Mouse (Mus musculus): ENCODE results near the gene Serpinf1. TPM values are rescaled to one million over a fixed set of nuclear protein-coding genes. Genes with fewer than 3 reads are reported as not detected.

The Serpinf1 gene
- polyA plus RNA-seq (2014; fragmentation: Nextera tagmentation; extraction: Ambion mirVana), result 174 and 194 TPM in 2 replicates

GRCm38 (mm10) chr11:75422013-75422792 is at the start of gene Serpinf1:
TSS of gene Serpinf1 (minus strand) at chr11:75422701.
- Histone ChIP-seq H3K4me3 (ENCODE audit: low read depth, low read length) (peak within 1 kb of the TSS; percentile 50), H3K4me2 (ENCODE audit: low read depth, severe bottlenecking) (peak within 1 kb of the TSS; percentile 78), H3K4me1 (ENCODE audit: control insufficient read depth, insufficient read depth, low read length) (peaks cover 13% of the 10 kb centered on the region), H3K9ac (ENCODE audit: low read length) (peak within 1 kb of the TSS; percentile 61), H3K9me3 (ENCODE audit: control insufficient read depth, low read length) (no peaks in the 10 kb centered on the region), H3K27ac (replicated peaks; ENCODE audit: low read depth, low read length) (peak within 1 kb of the TSS; percentile 10), H3K36me3 (ENCODE audit: control insufficient read depth, insufficient read depth, low read length) (no peaks in the 10 kb centered on the region), H3K27me3 (ENCODE audit: control insufficient read depth, insufficient read depth, low read length) (no peaks in the 10 kb centered on the region)
- ATAC-seq (ENCODE audit: insufficient number of reproducible peaks, low FRiP score, low TSS enrichment, low read depth) (peak; percentile 62; the same call in 1 of the 2 replicates), DNase-seq (ENCODE audit: low spot score) (peak; percentile 63)
- 22% methylated on average over 10 of the region's 10 CpGs for WGBS

GRCm38 (mm10) chr11:75470675-75471074 is 48.2 kb upstream of the Serpinf1 start:
- no peak overlapping the region for H3K9ac ChIP-seq (ENCODE audit: low read length)
- H3K9me3 ChIP-seq (ENCODE audit: control insufficient read depth, low read length), result no peaks in the 10 kb centered on the region
- no peak overlapping the region for H3K4me2 ChIP-seq (ENCODE audit: low read depth, severe bottlenecking)
- 87% methylated on average over 3 of the region's 3 CpGs for WGBS
- H3K36me3 ChIP-seq (ENCODE audit: control insufficient read depth, insufficient read depth, low read length), result peaks cover 3% of the 10 kb centered on the region; the same call in 1 of the 2 replicates
- ATAC-seq (ENCODE audit: insufficient number of reproducible peaks, low FRiP score, low TSS enrichment, low read depth) (no peak), DNase-seq (ENCODE audit: low spot score) (no peak)
- no peaks in the 10 kb centered on the region for H3K27me3 ChIP-seq (ENCODE audit: control insufficient read depth, insufficient read depth, low read length)
- H3K4me3 ChIP-seq (ENCODE audit: low read depth, low read length), result no peak overlapping the region
- no peak overlapping the region for H3K27ac ChIP-seq (replicated peaks; ENCODE audit: low read depth, low read length)
- H3K4me1 ChIP-seq (ENCODE audit: control insufficient read depth, insufficient read depth, low read length), result no peaks in the 10 kb centered on the region

- ATAC-seq (ENCODE audit: insufficient number of reproducible peaks, low FRiP score, low TSS enrichment, low read depth) (no peak), DNase-seq (ENCODE audit: low spot score) (no peak)
- Histone ChIP-seq H3K27me3 (ENCODE audit: control insufficient read depth, insufficient read depth, low read length) (no peaks in the 10 kb centered on the region), H3K27ac (replicated peaks; ENCODE audit: low read depth, low read length) (no peak overlapping the region), H3K4me3 (ENCODE audit: low read depth, low read length) (no peak overlapping the region), H3K36me3 (ENCODE audit: control insufficient read depth, insufficient read depth, low read length) (peaks cover 3% of the 10 kb centered on the region; the same call in 1 of the 2 replicates), H3K9ac (ENCODE audit: low read length) (no peak overlapping the region), H3K4me1 (ENCODE audit: control insufficient read depth, insufficient read depth, low read length) (no peaks in the 10 kb centered on the region), H3K4me2 (ENCODE audit: low read depth, severe bottlenecking) (no peak overlapping the region), H3K9me3 (ENCODE audit: control insufficient read depth, low read length) (no peaks in the 10 kb centered on the region)
- WGBS, result 92% methylated on average over 4 of the region's 4 CpGs
These were observed 46.8 kb upstream of the Serpinf1 start for GRCm38 (mm10) chr11:75469261-75469660.

GRCm38 (mm10) chr11:75468410-75468809 is 45.9 kb upstream of the Serpinf1 start:
- Histone ChIP-seq H3K4me2 (ENCODE audit: low read depth, severe bottlenecking) (peak overlapping the region; percentile 62), H3K27ac (replicated peaks; ENCODE audit: low read depth, low read length) (no peak overlapping the region; the same call in 1 of the 2 replicates), H3K9me3 (ENCODE audit: control insufficient read depth, low read length) (no peaks in the 10 kb centered on the region), H3K4me1 (ENCODE audit: control insufficient read depth, insufficient read depth, low read length) (peaks cover 4% of the 10 kb centered on the region), H3K9ac (ENCODE audit: low read length) (peak overlapping the region; percentile 61), H3K36me3 (ENCODE audit: control insufficient read depth, insufficient read depth, low read length) (peaks cover 3% of the 10 kb centered on the region; the same call in 1 of the 2 replicates), H3K27me3 (ENCODE audit: control insufficient read depth, insufficient read depth, low read length) (no peaks in the 10 kb centered on the region), H3K4me3 (ENCODE audit: low read depth, low read length) (peak overlapping the region; percentile 36)
- no peak for ATAC-seq (ENCODE audit: insufficient number of reproducible peaks, low FRiP score, low TSS enrichment, low read depth)
- DNase-seq (ENCODE audit: low spot score), result no peak
- WGBS, result 68% methylated on average over 7 of the region's 7 CpGs

GRCm38 (mm10) chr11:75467512-75468215 is 45.2 kb upstream of the Serpinf1 start:
- Histone ChIP-seq H3K27ac (replicated peaks; ENCODE audit: low read depth, low read length) (no peak overlapping the region; the same call in 1 of the 2 replicates), H3K4me1 (ENCODE audit: control insufficient read depth, insufficient read depth, low read length) (peaks cover 11% of the 10 kb centered on the region), H3K9ac (ENCODE audit: low read length) (peak overlapping the region; percentile 61), H3K4me3 (ENCODE audit: low read depth, low read length) (peak overlapping the region; percentile 36), H3K4me2 (ENCODE audit: low read depth, severe bottlenecking) (peak overlapping the region; percentile 62), H3K36me3 (ENCODE audit: control insufficient read depth, insufficient read depth, low read length) (peaks cover 3% of the 10 kb centered on the region; the same call in 1 of the 2 replicates), H3K27me3 (ENCODE audit: control insufficient read depth, insufficient read depth, low read length) (no peaks in the 10 kb centered on the region), H3K9me3 (ENCODE audit: control insufficient read depth, low read length) (no peaks in the 10 kb centered on the region)
- ATAC-seq (ENCODE audit: insufficient number of reproducible peaks, low FRiP score, low TSS enrichment, low read depth) (no peak), DNase-seq (ENCODE audit: low spot score) (peak; percentile 60)
- WGBS, result 16% methylated on average over 19 of the region's 19 CpGs

DNA sequence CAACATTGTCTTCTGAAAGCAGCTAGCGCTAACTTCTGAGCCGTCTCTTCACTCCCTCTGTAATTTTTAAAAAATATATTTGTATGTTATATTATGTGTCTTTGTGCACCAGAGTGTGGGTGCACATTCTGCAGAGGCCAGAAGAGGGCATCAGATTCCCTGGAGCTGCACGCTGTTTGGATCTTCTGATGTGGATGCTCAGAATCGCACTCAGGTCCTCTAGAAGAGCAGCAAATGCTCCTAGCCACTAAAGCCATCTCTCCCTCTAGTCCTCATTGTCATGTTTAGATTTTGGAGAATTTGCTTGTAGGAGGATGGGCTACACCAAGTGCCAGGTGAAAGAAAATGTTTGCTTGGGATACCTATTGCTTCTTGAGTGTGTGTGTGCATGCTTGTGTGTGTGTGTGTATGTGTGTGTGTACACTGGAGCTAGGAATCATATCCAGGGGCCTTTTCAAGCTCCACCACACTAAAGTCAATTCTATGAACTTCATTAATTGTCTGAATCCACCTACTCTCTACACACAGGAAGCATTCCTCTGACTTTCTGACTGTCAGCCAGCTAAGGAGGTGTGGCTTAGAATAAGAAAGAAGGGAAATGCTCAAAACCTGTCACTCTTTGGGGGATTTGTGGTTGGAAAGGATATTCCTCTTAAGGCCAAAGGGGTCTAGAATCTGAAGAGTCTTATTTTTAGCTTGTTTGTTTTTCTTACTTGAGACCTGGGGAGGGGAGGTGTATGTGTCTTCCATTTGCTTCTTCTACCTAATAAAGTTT is 44.4 kb upstream of the Serpinf1 start:
- no peak for ATAC-seq (ENCODE audit: insufficient number of reproducible peaks, low FRiP score, low TSS enrichment, low read depth)
- WGBS, result 97% methylated on average over 4 of the region's 4 CpGs
- H3K4me2 ChIP-seq (ENCODE audit: low read depth, severe bottlenecking), result no peak overlapping the region
- H3K4me1 ChIP-seq (ENCODE audit: control insufficient read depth, insufficient read depth, low read length), result peaks cover 19% of the 10 kb centered on the region
- no peaks in the 10 kb centered on the region for H3K27me3 ChIP-seq (ENCODE audit: control insufficient read depth, insufficient read depth, low read length)
- peaks cover 3% of the 10 kb centered on the region; the same call in 1 of the 2 replicates for H3K36me3 ChIP-seq (ENCODE audit: control insufficient read depth, insufficient read depth, low read length)
- DNase-seq (ENCODE audit: low spot score), result peak; percentile 38
- H3K9me3 ChIP-seq (ENCODE audit: control insufficient read depth, low read length), result no peaks in the 10 kb centered on the region
- H3K4me3 ChIP-seq (ENCODE audit: low read depth, low read length), result no peak overlapping the region
- H3K27ac ChIP-seq (replicated peaks; ENCODE audit: low read depth, low read length), result no peak overlapping the region
- no peak overlapping the region for H3K9ac ChIP-seq (ENCODE audit: low read length)

DNA sequence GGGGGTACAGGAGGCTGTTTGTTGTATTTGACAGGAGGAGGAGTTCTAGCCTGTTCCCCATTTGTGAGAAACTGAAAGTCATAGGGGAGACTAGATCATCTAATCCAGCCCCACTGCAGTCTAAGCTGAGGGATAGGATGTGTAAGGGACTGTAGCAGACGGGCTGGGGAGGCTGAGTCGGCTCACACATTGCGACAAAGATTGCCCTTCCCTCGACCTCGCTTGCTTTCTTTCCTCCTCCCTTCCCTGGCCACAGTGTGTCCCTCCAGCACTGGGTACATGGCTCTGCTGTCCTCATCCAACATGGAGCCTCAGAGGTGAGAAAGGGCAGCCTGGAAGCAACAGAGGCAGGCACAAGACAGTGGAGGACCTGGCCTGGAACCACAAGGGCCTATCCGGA is 42.5 kb upstream of the Serpinf1 start:
- ATAC-seq (ENCODE audit: insufficient number of reproducible peaks, low FRiP score, low TSS enrichment, low read depth) (no peak), DNase-seq (ENCODE audit: low spot score) (no peak)
- H3K4me3 ChIP-seq (ENCODE audit: low read depth, low read length), result no peak overlapping the region
- peaks cover 24% of the 10 kb centered on the region for H3K4me1 ChIP-seq (ENCODE audit: control insufficient read depth, insufficient read depth, low read length)
- no peak overlapping the region for H3K27ac ChIP-seq (replicated peaks; ENCODE audit: low read depth, low read length)
- no peak overlapping the region for H3K9ac ChIP-seq (ENCODE audit: low read length)
- peaks cover 3% of the 10 kb centered on the region; the same call in 1 of the 2 replicates for H3K36me3 ChIP-seq (ENCODE audit: control insufficient read depth, insufficient read depth, low read length)
- H3K4me2 ChIP-seq (ENCODE audit: low read depth, severe bottlenecking), result no peak overlapping the region
- WGBS, result 88% methylated on average over 6 of the region's 6 CpGs
- no peaks in the 10 kb centered on the region for H3K9me3 ChIP-seq (ENCODE audit: control insufficient read depth, low read length)
- H3K27me3 ChIP-seq (ENCODE audit: control insufficient read depth, insufficient read depth, low read length), result no peaks in the 10 kb centered on the region

DNA sequence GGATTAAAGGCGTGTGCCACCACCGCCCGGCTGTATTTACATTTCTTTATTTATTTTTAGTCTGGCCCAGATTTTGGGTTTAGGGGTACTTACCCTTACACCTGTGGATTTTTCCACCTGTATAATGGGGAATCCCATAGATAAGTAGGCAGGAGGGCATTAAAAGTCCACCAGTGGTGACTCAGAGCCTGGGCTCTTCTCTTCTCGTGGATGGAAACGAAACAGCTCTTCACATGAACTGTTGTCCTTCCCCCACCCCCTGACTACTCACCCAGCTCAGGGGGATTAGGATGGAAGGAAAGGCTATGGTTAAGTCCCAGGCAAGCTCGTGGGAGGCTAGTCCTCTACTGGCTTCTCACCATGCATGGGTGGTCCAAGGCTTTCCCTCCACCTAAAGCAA is 41.9 kb upstream of the Serpinf1 start:
- Histone ChIP-seq H3K4me2 (ENCODE audit: low read depth, severe bottlenecking) (no peak overlapping the region), H3K9me3 (ENCODE audit: control insufficient read depth, low read length) (no peaks in the 10 kb centered on the region), H3K4me1 (ENCODE audit: control insufficient read depth, insufficient read depth, low read length) (peaks cover 25% of the 10 kb centered on the region), H3K27ac (replicated peaks; ENCODE audit: low read depth, low read length) (no peak overlapping the region), H3K36me3 (ENCODE audit: control insufficient read depth, insufficient read depth, low read length) (peaks cover 3% of the 10 kb centered on the region; the same call in 1 of the 2 replicates), H3K9ac (ENCODE audit: low read length) (no peak overlapping the region), H3K27me3 (ENCODE audit: control insufficient read depth, insufficient read depth, low read length) (no peaks in the 10 kb centered on the region), H3K4me3 (ENCODE audit: low read depth, low read length) (no peak overlapping the region)
- 87% methylated on average over 6 of the region's 6 CpGs for WGBS
- no peak for DNase-seq (ENCODE audit: low spot score)
- ATAC-seq (ENCODE audit: insufficient number of reproducible peaks, low FRiP score, low TSS enrichment, low read depth), result no peak
